Comparison of ENCODE assay signal across 17 mouse cellular contexts in genomic region chr4:131427871-131428270, GRCm38 (mm10).
"Had no signal": no experiment of that assay in that cellular context is flagged by ENCODE, and none has a peak within 500 bp of the region (broad histone marks: within the 10 kb centered on the region; RNA-seq: fewer than 3 reads in every experiment).

No protein-coding gene starts in this region.

- H3K9ac ChIP-seq: lung, embryonic 14.5 days; midbrain, embryonic 12.5 days; neural tube, embryonic 13.5 days; neural tube, embryonic 15.5 days had no signal

- H3K4me3 ChIP-seq: midbrain, embryonic 10.5 days; midbrain, embryonic 12.5 days; myocyte; neural tube, embryonic 13.5 days; neural tube, embryonic 15.5 days had no signal

- ATAC-seq: midbrain, embryonic 16.5 days had no signal

- H3K4me2 ChIP-seq: lung, embryonic 14.5 days; midbrain, embryonic 12.5 days; neural tube, embryonic 13.5 days; neural tube, embryonic 15.5 days had no signal

- H3K9me3 ChIP-seq: midbrain, embryonic 10.5 days; midbrain, embryonic 12.5 days; neural tube, embryonic 13.5 days; neural tube, embryonic 15.5 days had no signal

- H3K36me3 ChIP-seq: midbrain, embryonic 10.5 days; midbrain, embryonic 12.5 days; neural tube, embryonic 13.5 days; neural tube, embryonic 15.5 days had no signal

- DNase-seq: lung, adult 18-20 months; lung, embryonic 14.5 days; lung, postnatal 10 days; lung, postnatal 4 days; midbrain, embryonic 14.5 days; retina, postnatal 1 day; right cerebral cortex, adult 18-20 months; right cerebral cortex, postnatal 25 days; thymus, adult 18-20 months; thymus, postnatal 25 days; thymus, postnatal 4 days had no signal

- H3K27me3 ChIP-seq: midbrain, embryonic 12.5 days; neural tube, embryonic 13.5 days; neural tube, embryonic 15.5 days had no signal

- H3K27ac ChIP-seq: midbrain, embryonic 10.5 days; midbrain, embryonic 12.5 days; neural tube, embryonic 13.5 days; neural tube, embryonic 15.5 days had no signal
